Mouse (Mus musculus) mesoderm, embryonic 11.5 days (tissue): Measurements from ENCODE around the gene Rack1.
"Not testable (repeated sequence)": the region's sequence is repeated elsewhere in the genome, so short reads cannot be mapped to it uniquely, and the experiment has no call there.

Experiments
- DNase-seq: peaks from one replicate; pipeline ENCODE4 v3.0.0-alpha.2; 2012; ENCODE audit warnings: low read depth, low spot score

Gene Rack1

GRCm38 (mm10) chr11:48799921-48800701 is at the start of gene Rack1:
Rack1 (plus strand) TSS chr11:48800332.
- DNase-seq: peak; percentile 90

- DNase-seq: no peak
Observed at GRCm38 (mm10) chr11:48750428-48750827, 49.7 kb upstream of the Rack1 start.

GRCm38 (mm10) chr11:48753534-48753933 is 46.6 kb upstream of the Rack1 start:
- DNase-seq: not testable (repeated sequence)

GRCm38 (mm10) chr11:48759021-48759420 is 41.1 kb upstream of the Rack1 start:
- DNase-seq: no peak

DNA sequence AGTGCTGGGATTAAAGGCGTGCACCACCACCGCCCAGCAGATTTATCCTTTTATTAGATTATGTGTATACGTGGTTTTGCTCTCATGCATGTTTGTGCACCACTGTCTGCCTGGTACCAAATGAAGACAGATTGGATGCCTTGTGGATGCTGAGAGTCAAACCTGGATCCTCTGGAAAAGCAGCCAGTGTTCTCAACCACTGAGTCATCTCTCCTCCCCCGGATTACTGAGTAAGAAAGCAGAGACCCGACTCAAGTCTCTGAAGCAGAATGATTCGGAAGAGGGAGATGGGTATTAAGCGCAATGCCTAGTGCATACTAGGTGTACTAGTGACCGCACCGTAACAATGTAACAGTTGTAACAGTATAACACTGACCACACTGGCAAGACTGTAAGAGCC is 36.0 kb upstream of the Rack1 start:
- no peak for DNase-seq

GRCm38 (mm10) chr11:48767195-48767876 is 32.8 kb upstream of the Rack1 start:
- DNase-seq: no peak

GRCm38 (mm10) chr11:48771691-48772090 is 28.4 kb upstream of the Rack1 start:
- peak; percentile 41 for DNase-seq

GRCm38 (mm10) chr11:48774443-48775298 is 25.5 kb upstream of the Rack1 start:
- peak; percentile 65 for DNase-seq

- peak; percentile 82 for DNase-seq
Observed at GRCm38 (mm10) chr11:48775483-48775882, 24.6 kb upstream of the Rack1 start.

DNA sequence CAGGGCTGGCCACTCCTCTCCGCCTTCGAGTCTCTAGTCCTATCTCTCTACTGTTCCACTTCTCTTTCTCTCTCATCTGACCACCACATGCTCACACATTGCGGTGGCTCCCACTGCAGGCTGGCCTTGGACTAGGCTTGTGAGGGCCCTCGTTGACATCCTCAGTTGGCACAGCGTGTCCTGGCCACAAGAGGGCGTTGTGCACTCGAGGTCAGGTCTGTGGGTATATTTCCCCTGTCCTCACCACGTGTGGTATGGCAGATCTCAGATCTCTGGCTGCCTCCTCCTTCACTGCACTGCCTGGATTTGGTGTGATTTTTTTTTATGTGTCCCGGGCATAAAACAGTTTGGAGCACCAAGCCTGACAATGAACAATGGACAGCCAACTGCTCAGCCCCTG is 23.5 kb upstream of the Rack1 start:
- DNase-seq: no peak

DNA sequence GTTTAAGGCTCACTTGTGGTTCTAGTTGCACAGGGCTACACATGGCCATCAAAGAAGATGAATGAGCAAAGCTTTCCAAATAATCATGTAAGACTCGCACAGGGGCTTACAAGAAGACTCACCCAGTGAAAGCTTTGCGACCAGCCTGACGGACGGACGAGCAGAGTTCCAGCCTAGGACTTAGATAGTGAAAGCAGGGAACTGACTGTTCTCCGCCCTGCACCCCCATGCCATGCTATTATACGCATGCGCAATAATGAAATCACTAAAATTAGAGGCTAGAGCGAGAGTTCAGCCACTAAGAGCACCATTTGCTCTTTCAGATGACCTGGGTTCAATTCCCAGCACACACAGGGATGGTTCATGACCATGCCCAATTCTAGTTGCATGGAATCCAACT is 22.8 kb upstream of the Rack1 start:
- no peak for DNase-seq

DNA sequence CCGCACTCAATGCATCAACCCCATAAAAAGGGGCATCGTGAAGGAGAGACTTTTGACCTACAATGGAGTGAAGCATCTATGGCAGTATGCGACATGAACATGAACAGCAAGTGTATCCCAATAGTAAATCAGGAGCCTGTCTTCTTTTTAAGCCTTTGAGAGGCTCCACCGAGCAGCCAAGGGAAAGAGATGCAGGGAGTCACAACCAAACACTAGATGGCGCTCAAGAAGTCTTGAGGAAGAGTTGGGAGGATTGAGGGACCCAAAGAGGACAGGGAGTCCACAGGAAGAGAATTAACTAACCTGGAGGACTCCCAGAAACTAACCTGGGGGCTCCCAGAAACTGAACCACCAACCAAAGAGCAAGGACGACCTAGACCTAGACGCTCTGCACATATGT is 20.7 kb upstream of the Rack1 start:
- DNase-seq: no peak

DNA sequence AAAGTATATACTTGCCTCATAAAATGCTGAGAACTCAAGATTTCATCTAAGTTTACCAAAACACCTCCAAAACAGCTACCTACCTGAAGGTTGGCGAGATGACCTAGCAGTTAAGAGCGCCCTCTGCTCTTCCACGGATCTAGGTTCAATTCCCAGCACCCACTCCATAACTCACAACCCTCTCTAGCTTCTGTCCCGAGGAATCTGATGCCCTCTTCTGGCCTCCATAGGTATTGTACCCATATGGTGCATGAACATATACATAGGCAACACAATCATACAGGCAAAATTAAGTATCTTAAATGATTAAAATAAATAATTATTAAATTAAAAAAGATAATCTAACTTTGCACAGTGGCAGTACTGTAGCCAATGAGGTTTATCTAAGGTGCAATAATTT is 17.9 kb upstream of the Rack1 start:
- no peak for DNase-seq

GRCm38 (mm10) chr11:48787455-48788211 is 12.5 kb upstream of the Rack1 start:
- no peak for DNase-seq

DNA sequence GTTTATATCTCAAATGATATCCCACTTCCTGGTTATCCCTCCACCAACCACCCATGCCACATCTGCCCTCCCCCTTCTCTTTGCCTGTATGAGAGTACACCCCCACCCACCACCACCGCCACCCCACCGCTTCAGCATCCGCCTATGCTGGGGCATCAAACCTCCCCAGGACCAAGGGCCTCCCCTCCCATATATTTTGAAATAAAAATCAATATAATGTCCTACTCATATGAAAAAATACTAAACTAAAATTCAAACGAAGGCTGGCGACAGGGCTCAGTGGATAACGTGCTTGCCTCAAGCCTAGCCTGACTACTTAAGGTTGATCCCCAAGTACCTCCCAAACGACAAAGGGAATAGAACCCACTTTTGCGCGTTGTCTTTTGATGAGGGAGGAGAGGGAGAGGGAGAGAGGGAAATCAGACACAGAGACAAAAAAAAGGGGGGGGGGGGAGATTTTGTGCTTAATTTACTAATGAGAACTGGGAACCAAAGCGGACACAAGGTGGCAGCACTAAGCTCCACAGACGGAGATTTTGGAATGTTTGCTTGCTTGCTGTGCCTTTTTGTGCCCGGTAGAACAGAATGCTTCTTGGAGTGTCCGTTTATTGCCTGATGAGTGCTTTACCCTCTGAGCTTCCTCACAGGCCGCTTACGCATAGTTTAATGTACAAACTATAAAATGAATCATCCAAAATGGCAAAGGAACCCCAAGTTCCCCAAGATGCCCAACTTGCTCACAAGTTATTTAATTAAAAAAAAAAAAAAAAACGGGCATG is 11.6 kb upstream of the Rack1 start:
- DNase-seq: peak; percentile 82

- no peak for DNase-seq
Observed at GRCm38 (mm10) chr11:48789215-48789614, 10.9 kb upstream of the Rack1 start.

- DNase-seq: peak; percentile 85
Observed at GRCm38 (mm10) chr11:48789973-48790823, 9.9 kb upstream of the Rack1 start.

DNA sequence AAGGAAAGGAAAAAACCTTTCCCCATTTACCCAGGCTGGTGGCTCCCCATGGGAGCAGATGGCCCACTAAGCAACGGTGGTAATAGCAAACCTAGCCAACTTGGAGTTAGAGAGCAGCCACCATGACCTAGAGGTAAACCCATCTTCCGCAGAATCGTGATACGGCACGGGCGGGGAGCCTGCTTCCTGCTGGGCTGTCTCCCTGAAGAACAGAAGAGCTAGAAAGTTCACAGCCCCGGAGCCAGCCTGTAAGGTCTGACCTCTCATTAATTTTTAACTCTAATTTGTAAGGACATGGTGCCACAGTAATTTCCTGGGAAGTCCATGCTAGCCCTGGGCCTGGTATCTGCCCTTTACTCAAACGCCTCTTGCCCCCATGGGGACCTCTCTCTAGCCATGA is 9.2 kb upstream of the Rack1 start:
- DNase-seq: no peak

DNA sequence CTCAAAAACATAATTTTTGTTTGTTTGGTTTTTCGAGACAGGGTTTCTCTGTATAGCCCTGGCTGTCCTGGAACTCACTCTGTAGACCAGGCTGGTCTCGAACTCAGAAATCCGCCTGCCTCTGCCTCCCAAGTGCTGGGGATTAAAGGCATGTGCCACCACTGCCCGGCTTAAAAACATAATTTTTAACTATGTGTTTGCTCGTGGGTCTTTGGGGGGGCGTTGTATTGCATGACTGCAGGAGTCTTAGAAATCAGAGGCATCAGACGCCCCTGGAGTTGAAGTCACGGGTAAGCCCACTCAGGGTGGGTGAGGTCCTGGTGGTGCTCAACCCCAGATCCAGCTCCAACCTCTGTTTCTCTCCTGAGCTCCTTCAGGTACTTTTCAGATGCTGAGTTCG is 8.2 kb upstream of the Rack1 start:
- not testable (repeated sequence) for DNase-seq

- DNase-seq: no peak
Observed at GRCm38 (mm10) chr11:48793184-48793583, 6.9 kb upstream of the Rack1 start.
